Mouse (Mus musculus) brain, embryonic 14.5 days (tissue): ENCODE results near the gene Entr1.

Source experiments
- CTCF ChIP-seq: fragments of 200-500 bp; IDR thresholded peaks from 2 replicates; pipeline ENCODE4 v1.5.1; 2012; ENCODE audit warnings: inconsistent platforms, mild to moderate bottlenecking, moderate library complexity, borderline replicate concordance; ENCODE audit not compliant: insufficient read depth, insufficient read length; ENCODE audit errors: extremely low read depth
- POLR2A ChIP-seq: fragments of 200-500 bp; IDR thresholded peaks from 2 replicates; pipeline ENCODE4 v1.6.1; 2012; ENCODE audit warnings: mild to moderate bottlenecking, inconsistent platforms, borderline replicate concordance; ENCODE audit not compliant: poor library complexity, insufficient read depth, insufficient read length, severe bottlenecking; ENCODE audit errors: extremely low read depth

GRCm38 (mm10) chr2:26360772-26361171 lies 28.3 kb downstream of the Entr1 start, which contains the start of gene Card9:
- no peak for TF ChIP-seq CTCF
- no peak for TF ChIP-seq POLR2A
